Mouse (Mus musculus) frontal cortex, postnatal 14 days (tissue): ENCODE results near the gene Zfp973.
A peak's percentile ranks its signal among the peaks of the same experiment; 100 is the strongest.
"Not testable (repeated sequence)": the region's sequence is repeated elsewhere in the genome, so short reads cannot be mapped to it uniquely, and the experiment has no call there.

ENCODE experiments used
- DNase-seq, 2 experiments: peaks; one replicate each; pipeline ENCODE4 v3.0.0; 2022; ENCODE audit warnings: low spot score in 2 of 2

The Zfp973 gene

DNA sequence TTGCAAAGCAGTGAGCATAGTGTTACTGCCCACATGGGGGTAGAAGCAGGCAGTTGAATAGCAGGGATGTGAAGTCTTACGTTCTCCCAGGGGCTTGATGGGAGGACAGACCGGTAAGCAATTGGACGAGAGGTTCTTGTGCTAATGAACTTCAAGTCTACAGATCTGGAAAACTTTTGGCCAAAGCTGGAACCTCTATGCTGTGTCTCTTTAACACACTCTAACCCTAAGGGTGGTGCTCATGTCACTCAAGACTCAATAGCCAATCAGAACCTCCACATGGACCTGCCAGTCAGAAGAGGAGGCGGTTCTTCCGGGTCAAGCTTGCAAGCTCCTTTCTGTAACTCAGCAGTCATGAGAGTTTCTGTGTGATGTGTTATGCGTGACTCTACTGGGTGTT, at the start of gene Zfp973:
Gene Zfp973, plus strand, starts transcription at position 301 of the 400 bp plus-strand sequence.
- not testable (repeated sequence) for DNase-seq

DNA sequence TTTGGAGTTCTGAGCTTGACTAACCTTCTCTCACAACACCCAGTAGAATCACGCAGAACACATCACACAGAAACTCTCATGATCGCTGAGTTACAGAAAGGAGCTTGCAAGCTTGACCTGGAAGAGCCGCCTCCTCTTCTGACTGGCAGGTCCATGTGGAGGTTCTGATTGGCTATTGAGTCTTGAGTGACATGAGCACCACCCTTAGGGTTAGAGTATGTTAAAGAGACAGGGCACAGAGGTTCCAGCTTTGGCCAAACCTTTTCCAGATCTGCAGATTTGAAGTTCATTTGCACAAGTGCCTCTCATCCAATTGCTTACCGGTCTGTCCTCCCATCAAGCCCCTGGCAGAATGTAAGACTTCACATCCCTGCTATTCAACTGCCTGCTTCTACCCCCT, 34.1 kb upstream of the Zfp973 start, which contains the start of gene Gm14308:
Gene Gm14308, minus strand, starts transcription at position 101 of the 400 bp plus-strand sequence.
- DNase-seq = not testable (repeated sequence)

DNA sequence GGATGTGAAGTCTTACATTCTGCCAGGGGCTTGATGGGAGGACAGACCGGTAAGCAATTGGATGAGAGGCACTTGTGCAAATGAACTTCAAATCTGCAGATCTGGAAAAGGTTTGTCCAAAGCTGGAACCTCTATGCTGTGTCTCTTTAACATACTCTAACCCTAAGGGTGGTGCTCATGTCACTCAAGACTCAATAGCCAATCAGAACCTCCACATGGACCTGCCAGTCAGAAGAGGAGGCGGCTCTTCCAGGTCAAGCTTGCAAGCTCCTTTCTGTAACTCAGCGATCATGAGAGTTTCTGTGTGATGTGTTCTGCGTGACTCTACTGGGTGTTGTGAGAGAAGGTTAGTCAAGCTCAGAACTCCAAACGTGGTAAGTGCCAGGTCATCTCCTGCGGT, 37.7 kb downstream of the Zfp973 start, which contains the start of gene Gm14305:
Gene Gm14305, plus strand, starts transcription at position 278 of the 400 bp plus-strand sequence.
- peak; percentile 4 to 5 for DNase-seq
